Mouse (Mus musculus): Measurements from ENCODE around the gene Fxr1.
"Not testable (repeated sequence)": the region's sequence is repeated elsewhere in the genome, so short reads cannot be mapped to it uniquely, and the experiment has no call there.

The Fxr1 gene

GRCm38 (mm10) chr3:34019540-34020381 is at the start of gene Fxr1:
Fxr1 (plus strand) TSS chr3:34019943.
- no peak for DNase-seq (ENCODE audit: extremely low read depth, low read depth, low spot score)

GRCm38 (mm10) chr3:33979395-33979794 is 40.3 kb upstream of the Fxr1 start:
- DNase-seq (ENCODE audit: extremely low read depth, low read depth, low spot score): no peak

GRCm38 (mm10) chr3:33982746-33983145 is 37.0 kb upstream of the Fxr1 start:
- DNase-seq (ENCODE audit: extremely low read depth, low read depth, low spot score): no peak

GRCm38 (mm10) chr3:33989302-33989701 is 30.4 kb upstream of the Fxr1 start:
- no peak for DNase-seq (ENCODE audit: extremely low read depth, low read depth, low spot score)

DNA sequence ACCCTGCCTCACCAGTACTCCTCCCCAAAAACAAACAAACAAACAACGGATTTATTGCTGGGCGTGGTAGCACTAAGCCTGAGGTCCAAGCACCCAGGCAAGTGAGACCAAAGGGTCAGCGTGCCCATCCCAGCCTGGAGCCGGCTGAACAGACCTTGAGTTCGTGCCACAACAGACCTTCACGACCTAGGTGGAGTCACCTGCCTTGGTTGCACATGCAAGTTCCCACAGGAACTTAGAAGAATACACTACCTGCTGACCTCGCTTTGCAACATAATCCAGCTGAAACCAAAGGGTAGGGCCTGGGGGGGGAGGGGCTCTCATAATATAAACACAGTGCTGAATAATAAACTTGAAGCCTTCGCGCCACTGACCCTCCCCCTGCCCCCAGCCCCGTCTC is 29.3 kb upstream of the Fxr1 start:
- DNase-seq (ENCODE audit: extremely low read depth, low read depth, low spot score): no peak

GRCm38 (mm10) chr3:33990921-33991320 is 28.8 kb upstream of the Fxr1 start:
- DNase-seq (ENCODE audit: extremely low read depth, low read depth, low spot score): no peak

GRCm38 (mm10) chr3:33993421-33994126 is 26.2 kb upstream of the Fxr1 start:
- no peak for DNase-seq (ENCODE audit: extremely low read depth, low read depth, low spot score)

DNA sequence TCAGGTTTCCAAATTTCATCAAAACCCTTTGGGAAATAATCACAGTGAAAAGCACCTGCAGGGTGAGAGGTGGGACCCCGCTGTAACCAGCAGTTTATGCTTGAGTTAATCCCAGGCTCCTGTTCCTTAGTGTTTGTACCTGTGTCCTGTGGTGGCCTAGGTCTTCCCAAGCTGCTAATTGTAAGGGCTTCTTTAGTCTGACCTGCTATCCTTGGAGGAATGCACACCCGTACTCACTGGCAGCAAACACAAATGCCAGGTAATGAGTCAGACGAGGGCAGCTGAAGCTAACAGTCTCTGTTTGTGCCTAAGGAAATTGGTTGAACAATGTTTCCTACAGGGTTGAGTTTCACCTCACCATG is 25.6 kb upstream of the Fxr1 start:
- no peak for DNase-seq (ENCODE audit: extremely low read depth, low read depth, low spot score)

DNA sequence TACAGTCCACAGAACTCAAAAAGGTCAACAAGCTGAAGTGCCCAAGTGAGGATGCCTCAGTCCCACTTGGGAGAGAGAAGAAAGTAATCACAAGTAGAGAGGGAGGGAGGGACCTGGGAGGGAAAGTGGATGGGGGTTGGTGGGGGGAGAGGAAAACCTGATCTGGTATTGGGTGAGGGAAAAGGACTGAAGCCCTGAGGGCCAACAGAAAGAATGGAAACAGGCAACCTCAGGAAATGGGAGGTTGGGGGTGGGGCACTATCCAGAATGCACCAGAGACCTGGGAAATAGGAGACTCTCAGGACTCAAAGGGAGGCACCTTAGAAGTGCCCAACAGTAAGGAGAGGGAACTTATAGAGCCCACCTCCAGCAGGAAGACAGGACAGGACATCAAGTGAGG is 18.1 kb upstream of the Fxr1 start:
- DNase-seq (ENCODE audit: extremely low read depth, low read depth, low spot score): not testable (repeated sequence)

- DNase-seq (ENCODE audit: extremely low read depth, low read depth, low spot score): no peak
Observed at GRCm38 (mm10) chr3:34003860-34004259, 15.9 kb upstream of the Fxr1 start.

GRCm38 (mm10) chr3:34006301-34006700 is 13.4 kb upstream of the Fxr1 start:
- DNase-seq (ENCODE audit: extremely low read depth, low read depth, low spot score): no peak

DNA sequence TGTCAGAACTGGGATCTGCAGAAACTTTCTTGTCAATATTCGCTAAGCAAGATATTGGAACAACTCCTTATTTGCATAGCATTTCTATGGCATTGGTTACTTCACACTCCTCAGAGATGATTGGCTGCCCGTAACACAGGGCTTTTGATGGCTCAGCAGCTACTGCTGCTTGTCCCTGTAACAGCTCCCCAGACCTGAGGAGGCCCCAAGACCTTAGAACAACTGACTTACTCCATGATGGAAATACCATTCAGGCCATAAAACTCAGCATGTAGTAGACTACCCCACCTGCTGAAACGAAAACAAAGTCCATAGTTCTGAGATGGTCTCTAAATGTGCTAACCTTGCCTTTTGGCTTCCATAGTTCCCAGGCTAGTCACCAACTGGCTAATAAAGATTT is 12.9 kb upstream of the Fxr1 start:
- no peak for DNase-seq (ENCODE audit: extremely low read depth, low read depth, low spot score)

DNA sequence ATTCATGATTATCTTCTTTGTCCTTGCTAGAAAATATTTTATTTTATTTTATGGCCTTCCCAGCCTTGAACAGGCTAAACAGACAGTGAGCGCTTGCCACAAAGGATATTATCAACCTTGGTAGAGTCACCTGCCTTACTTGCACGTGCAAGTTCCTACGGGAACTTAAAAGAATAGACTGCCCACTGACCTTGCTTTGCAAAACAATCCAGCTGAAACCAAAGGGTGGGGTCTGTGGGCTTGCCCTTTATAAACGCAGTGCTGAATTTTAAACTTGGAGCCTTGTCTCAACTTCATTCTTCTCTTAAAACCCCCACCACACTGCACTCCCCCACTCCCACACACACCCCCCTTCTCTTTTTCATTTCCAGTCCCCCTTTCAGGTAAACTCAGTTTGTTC is 12.1 kb upstream of the Fxr1 start:
- DNase-seq (ENCODE audit: extremely low read depth, low read depth, low spot score): no peak

DNA sequence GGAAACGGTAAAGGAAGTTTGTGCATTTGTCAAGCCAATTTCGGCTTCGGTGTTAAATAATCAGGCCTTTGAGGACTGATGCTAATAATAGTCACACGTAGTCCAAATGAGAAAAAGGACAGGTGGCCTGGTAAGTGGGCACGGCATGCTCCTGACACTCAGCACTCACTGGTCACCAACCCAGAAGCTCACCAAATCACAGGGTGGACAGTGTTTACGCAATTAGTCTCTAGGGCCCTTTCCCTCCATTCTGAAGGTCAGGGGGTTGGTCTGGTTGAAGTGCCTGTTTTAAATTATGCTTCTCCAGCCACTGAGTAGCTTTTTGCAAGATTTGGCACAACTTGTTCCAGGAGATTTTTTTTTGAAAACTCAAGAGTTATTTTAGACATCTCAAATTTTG is 11.6 kb upstream of the Fxr1 start:
- no peak for DNase-seq (ENCODE audit: extremely low read depth, low read depth, low spot score)

GRCm38 (mm10) chr3:34020382-34021258 is 877 bp downstream of the Fxr1 start:
- DNase-seq (ENCODE audit: extremely low read depth, low read depth, low spot score): no peak

GRCm38 (mm10) chr3:34021259-34021828 is 1.6 kb downstream of the Fxr1 start:
- DNase-seq (ENCODE audit: extremely low read depth, low read depth, low spot score): no peak

DNA sequence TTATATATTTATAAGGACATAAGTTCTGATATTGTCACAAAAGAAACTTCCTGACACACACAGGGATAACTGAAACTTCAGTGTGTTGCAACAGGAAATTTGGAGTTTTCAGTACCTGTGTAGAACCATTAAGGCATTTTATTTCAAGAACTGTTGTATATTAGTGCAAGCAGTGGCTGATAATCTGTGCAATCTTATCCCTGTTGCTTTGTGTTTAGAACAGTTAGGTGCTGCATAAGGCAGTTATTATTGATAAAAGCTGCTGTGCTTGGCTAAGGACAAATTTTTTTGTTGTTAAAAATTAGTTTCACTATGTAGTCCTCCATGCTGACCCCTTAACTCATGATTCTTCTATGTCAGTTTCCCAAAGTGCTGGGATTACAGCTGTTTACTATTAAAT is 9.2 kb downstream of the Fxr1 start:
- DNase-seq (ENCODE audit: extremely low read depth, low read depth, low spot score): no peak

GRCm38 (mm10) chr3:34030601-34031000 is 10.9 kb downstream of the Fxr1 start:
- no peak for DNase-seq (ENCODE audit: extremely low read depth, low read depth, low spot score)

DNA sequence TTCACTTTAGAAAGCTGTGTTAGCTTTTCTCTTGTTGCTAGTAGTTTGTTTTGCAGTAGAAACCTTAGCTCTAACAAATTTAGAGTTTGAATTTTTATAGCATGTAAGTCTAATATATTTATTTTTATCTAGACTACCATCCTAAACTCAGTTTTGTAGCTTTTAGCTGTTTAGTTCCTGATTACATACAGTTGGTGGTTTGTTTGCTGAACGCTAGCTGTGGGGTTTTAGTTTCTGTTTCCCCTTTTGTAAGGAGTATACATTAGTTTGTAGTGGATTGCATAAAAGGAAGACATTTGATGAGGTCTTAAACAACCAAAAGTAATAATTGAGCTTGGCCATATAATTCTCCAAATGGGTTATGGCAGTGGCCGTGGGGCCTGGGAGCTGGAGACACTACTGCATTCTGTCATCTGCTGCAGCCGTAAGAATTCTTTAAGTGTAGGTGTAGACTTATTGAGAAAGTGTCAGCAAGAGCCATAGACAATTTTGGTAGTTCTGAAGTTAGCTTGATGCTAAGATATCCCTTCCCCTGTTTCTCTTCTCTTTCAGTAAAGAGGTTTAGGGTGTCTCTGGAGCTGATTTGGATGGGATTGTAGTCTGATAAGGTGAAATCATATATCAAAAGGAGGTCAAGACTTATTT is 14.1 kb downstream of the Fxr1 start:
- DNase-seq (ENCODE audit: extremely low read depth, low read depth, low spot score): no peak

DNA sequence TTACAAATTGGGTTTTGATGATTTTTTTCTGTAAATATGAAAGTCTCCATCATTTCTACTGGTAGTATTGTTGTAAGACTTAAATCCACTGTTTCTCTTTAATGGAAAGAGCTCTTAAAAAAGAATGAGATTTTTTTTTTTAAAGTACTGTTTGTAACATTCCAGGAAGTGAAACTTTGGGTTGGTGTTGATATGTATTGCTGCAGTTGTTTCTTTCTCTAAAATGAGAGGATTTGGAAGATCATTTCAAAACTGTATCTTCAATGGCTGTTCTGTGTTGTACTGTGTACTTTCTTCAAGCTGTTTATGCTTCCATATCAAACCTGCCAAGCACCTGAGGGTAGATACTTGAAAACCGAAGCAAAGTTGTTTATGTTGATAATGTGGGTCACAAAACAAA is 15.1 kb downstream of the Fxr1 start:
- DNase-seq (ENCODE audit: extremely low read depth, low read depth, low spot score): no peak

GRCm38 (mm10) chr3:34035706-34036105 is 16.0 kb downstream of the Fxr1 start:
- no peak for DNase-seq (ENCODE audit: extremely low read depth, low read depth, low spot score)
